Mouse (Mus musculus) adipocyte (in vitro differentiated cells): ENCODE measurements at regions not wholly inside any gene's neighbourhood (a gene's known extent, or its start where the extent isn't known, plus 50 kb on each side); places are given as distances from the start of the nearest gene placed in this dataset.
"Not testable (repeated sequence)": the region's sequence is repeated elsewhere in the genome, so short reads cannot be mapped to it uniquely, and the experiment has no call there.

Experiments used
- DNase-seq: peaks from one replicate; pipeline ENCODE4 v3.0.0-alpha.2; 2016; ENCODE audit warnings: low spot score

- no peak for DNase-seq
Measured at GRCm38 (mm10) chr5:42884251-42884650, 348.7 kb upstream of the Cpeb2 start.

- no peak for DNase-seq
Measured at GRCm38 (mm10) chr5:42891890-42892289, 341.1 kb upstream of the Cpeb2 start.

- DNase-seq: no peak
Measured at GRCm38 (mm10) chr5:42906136-42906535, 326.8 kb upstream of the Cpeb2 start.

- no peak for DNase-seq
Measured at GRCm38 (mm10) chr5:42919328-42919727, 313.6 kb upstream of the Cpeb2 start.

- no peak for DNase-seq
Measured at GRCm38 (mm10) chr5:42932106-42932505, 300.9 kb upstream of the Cpeb2 start.

- no peak for DNase-seq
Measured at GRCm38 (mm10) chr5:42959296-42959862, 273.6 kb upstream of the Cpeb2 start.

GRCm38 (mm10) chr5:42966952-42967351 is 266.0 kb upstream of the Cpeb2 start:
- DNase-seq: not testable (repeated sequence)

- no peak for DNase-seq
Measured at GRCm38 (mm10) chr5:42969209-42969608, 263.8 kb upstream of the Cpeb2 start.

- DNase-seq: no peak
Measured at GRCm38 (mm10) chr5:42969621-42970020, 263.3 kb upstream of the Cpeb2 start.

GRCm38 (mm10) chr5:42977108-42977507 is 255.9 kb upstream of the Cpeb2 start:
- DNase-seq: no peak

- DNase-seq: peak; percentile 73
Measured at GRCm38 (mm10) chr5:42980946-42981650, 251.9 kb upstream of the Cpeb2 start.

- no peak for DNase-seq
Measured at GRCm38 (mm10) chr5:42986203-42986602, 246.8 kb upstream of the Cpeb2 start.

- DNase-seq: no peak
Measured at GRCm38 (mm10) chr5:42987710-42988466, 245.1 kb upstream of the Cpeb2 start.

GRCm38 (mm10) chr5:42989287-42989686 is 243.7 kb upstream of the Cpeb2 start:
- DNase-seq: no peak

- DNase-seq: no peak
Measured at GRCm38 (mm10) chr5:43024006-43024593, 208.9 kb upstream of the Cpeb2 start.

- no peak for DNase-seq
Measured at GRCm38 (mm10) chr5:43031285-43031684, 201.7 kb upstream of the Cpeb2 start.

GRCm38 (mm10) chr5:43031916-43032315 is 201.1 kb upstream of the Cpeb2 start:
- no peak for DNase-seq

- DNase-seq: peak; percentile 50
Measured at GRCm38 (mm10) chr5:43034421-43034820, 198.5 kb upstream of the Cpeb2 start.

GRCm38 (mm10) chr5:43037592-43037991 is 195.4 kb upstream of the Cpeb2 start:
- no peak for DNase-seq

GRCm38 (mm10) chr5:43039525-43039924 is 193.4 kb upstream of the Cpeb2 start:
- no peak for DNase-seq

- no peak for DNase-seq
Measured at GRCm38 (mm10) chr5:43042585-43042984, 190.4 kb upstream of the Cpeb2 start.

- DNase-seq: no peak
Measured at GRCm38 (mm10) chr5:43045860-43046259, 187.1 kb upstream of the Cpeb2 start.

- no peak for DNase-seq
Measured at GRCm38 (mm10) chr5:43047316-43047715, 185.7 kb upstream of the Cpeb2 start.
